Mouse (Mus musculus): ENCODE results near the gene Cfd.
A peak's percentile ranks its signal among the peaks of the same experiment; 100 is the strongest.
"Not testable (repeated sequence)": the region's sequence is repeated elsewhere in the genome, so short reads cannot be mapped to it uniquely, and the experiment has no call there.

The Cfd gene

DNA sequence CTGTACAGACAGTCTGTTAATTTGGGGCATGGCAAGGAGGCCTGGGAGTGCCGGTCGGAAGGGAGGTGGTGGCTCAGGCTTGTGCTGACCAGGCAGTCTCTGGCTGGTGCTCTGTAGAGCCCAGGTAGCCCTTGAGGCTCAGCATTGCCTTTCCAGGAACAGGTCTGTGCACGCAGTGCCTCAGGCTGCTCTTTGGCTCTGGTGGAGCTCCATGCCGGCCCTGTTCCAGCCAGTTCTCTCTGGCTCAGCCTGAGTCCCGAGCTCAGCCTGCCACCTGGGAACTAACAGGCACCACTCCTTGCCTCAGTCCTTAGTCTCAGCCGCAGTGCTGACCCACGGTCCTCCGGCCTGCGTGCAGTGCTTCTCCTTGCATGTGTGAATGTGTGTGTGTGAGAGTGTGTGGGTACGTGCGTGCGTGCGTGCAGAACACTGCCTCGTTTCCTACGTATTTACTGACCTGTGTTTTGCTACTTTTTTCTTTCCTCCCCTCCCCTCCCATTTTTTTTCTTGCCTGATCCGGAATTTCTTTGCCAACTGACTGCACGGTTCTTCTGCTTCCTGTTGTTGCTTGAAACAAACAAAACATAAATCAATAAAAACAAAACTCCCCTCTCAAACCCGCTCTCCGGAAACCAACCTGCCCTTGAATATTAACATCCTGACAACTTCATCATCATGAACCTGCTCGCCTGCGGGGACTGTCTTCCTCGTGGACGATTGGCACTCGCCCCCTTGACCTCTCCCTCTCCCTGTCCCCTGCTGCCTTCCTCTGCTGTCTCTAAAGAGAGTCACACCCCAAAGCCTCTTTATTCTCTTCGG is 29.2 kb upstream of the Cfd start:
- no peak for DNase-seq (ENCODE audit: low spot score in 2 of 2)

- DNase-seq (ENCODE audit: low spot score in 2 of 2): no peak
These were observed 28.4 kb upstream of the Cfd start for GRCm38 (mm10) chr10:79862049-79862788.

DNA sequence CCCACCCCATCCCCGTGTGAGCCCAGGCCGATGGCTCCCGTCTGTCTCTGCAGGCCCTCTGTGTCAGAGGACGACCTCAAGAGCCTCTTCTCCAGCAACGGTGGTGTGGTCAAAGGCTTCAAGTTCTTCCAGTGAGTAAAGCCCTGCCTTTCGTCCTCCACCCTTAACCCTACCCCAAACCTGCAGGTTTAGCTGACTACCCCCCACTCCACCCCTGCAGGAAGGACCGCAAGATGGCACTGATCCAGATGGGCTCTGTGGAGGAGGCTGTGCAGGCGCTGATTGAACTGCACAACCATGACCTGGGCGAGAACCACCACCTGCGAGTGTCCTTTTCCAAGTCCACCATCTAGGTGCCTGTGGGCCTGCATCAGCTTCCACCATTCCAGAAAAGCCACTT is 27.7 kb upstream of the Cfd start:
- no peak for DNase-seq (ENCODE audit: low spot score in 2 of 2)

DNA sequence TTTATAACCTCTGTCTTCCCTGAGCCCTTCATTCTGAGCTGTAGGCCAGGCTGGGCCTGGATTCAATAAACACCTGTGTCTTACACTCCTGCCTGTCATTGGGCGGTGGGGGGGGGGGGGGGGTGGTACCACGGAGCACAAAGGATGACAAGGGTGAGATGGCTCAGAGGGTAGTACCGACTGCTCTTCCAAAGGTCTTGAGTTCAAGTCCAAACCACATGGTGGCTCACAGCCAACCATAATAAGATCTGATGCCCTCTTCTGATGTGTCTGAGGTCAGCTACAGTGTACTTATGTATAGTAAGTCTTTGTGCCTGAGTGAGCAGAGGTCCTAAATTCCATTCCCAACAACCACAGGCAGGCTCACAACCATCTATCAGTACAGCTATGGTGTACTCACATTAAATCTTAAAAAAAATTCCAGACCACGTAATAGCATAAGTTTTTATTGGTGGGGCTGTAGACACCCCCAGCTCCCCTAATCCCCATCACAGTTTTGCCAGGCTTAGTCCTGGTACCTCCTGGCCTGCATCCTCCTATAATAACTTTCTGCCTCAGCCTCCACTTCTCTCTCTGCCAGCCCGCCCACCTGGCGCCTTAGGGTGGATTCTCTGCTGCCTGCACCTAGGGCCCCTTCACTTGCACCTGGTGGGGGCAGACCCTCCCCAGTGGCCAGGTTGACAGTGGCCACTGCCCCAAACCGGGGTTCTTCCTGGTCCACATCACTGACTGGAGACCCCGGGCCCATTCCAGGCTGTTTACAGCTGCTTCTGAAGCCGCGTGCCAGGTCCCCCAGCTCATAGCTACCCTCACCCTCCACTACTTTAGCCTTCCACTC is 26.1 kb upstream of the Cfd start:
- DNase-seq (ENCODE audit: low spot score in 2 of 2): no peak

GRCm38 (mm10) chr10:79865189-79865601 is 25.5 kb upstream of the Cfd start:
- DNase-seq (ENCODE audit: low spot score in 2 of 2): no peak

GRCm38 (mm10) chr10:79865801-79866295 is 24.8 kb upstream of the Cfd start:
- no peak for DNase-seq (ENCODE audit: low spot score in 2 of 2)

DNA sequence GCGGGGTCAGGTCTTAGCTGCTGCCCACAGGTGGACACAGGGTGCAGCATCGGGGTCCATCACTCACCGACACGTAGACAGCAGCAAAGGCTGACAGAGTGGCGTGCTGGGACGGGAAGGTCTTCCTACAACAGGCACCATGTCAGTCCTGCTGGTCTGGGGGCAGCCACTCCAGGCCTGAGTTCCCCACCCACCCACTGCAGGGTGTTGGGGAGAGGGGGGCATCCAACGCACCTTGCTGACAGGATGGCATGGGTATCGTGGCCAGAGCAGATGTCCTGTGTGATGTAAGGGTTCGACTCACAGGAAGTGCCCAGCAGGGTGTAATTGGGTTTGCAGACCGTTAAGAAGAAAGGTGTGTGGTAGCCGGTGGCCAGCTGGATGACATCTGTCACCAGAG is 24.1 kb upstream of the Cfd start:
- DNase-seq (ENCODE audit: low spot score in 2 of 2): no peak

DNA sequence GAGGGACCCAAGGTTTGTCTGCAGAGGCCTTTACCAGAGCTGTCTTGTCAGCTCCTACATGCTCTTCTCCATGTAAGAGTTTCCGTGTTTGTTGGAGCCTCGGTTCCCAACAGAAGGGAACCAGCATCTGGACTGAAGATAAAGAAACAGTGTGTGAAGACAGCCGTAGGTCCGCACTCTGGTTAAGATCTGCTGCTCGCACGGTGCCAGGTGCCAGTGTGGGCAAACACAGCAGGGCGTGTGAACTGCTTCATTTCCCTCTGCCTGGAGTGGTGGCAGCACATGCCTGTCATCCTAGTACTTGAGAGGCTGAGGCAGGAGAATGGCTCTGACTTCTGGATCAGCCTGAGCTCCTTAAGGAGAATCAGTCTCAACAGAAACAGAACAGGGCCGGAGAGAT is 18.8 kb upstream of the Cfd start:
- peak in 1 of 2 experiments; percentile 63 for DNase-seq (ENCODE audit: low spot score in 2 of 2)

DNA sequence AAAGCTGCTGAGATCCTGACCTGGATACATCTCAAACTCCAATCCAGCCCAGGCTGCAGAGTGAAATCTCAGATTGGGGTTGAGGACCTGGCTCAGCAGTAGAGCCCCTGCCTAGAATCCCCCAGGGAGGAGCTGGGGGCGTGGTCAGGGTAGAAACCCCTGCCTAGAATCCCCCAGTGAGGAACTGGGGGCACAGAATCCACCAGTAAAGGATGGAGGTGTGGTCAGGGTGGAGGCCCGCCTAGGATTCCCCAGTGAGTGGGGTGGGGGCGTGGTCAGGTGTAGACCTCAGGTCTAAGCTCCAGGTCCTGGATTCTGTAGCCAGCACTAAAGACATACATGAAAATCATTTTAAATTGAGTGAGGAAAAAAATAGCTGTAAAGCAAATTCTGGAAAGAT is 17.8 kb upstream of the Cfd start:
- peak in 1 of 2 experiments; percentile 47 for DNase-seq (ENCODE audit: low spot score in 2 of 2)

- peak in 1 of 2 experiments; percentile 44 for DNase-seq (ENCODE audit: low spot score in 2 of 2)
These were observed 17.3 kb upstream of the Cfd start for GRCm38 (mm10) chr10:79873313-79873712.

GRCm38 (mm10) chr10:79873715-79874289 is 16.9 kb upstream of the Cfd start:
- no peak for DNase-seq (ENCODE audit: low spot score in 2 of 2)

DNA sequence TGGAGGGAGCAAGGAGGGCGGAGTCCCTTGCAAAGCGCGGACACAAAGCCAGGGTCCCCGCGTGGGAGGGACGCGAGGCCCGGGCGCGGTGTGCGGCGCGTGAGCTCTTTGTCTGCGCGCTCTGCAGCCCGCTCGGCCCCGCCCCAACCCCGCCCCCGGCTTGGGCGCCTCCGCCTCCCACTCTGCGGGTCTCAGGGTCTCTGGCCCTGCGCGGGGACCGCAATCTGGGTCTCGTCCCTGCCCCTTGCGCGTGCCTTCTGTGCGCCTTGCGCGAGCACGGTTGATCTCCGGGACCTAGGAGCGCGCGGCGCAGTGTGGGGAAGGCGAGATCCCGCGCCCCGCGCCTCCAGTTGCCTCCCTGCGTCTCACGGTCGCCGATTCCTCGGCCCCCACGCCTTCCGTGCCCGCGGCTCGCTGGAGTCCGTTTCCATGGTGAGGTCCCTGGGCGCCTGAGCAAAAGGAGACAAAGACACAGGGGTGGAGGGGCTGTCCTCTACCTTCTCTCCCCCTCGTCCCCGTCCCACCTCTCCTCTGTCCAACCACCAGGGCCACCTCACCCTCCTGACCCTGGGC is 16.3 kb upstream of the Cfd start, which contains the start of the genes Prtn3 and Plppr3:
TSS of gene Prtn3 (plus strand) at position 187 of the 573 bp plus-strand sequence.
TSS of gene Plppr3 (minus strand) at position 345 of the 573 bp plus-strand sequence.
- DNase-seq (ENCODE audit: low spot score in 2 of 2): peak; percentile 76

DNA sequence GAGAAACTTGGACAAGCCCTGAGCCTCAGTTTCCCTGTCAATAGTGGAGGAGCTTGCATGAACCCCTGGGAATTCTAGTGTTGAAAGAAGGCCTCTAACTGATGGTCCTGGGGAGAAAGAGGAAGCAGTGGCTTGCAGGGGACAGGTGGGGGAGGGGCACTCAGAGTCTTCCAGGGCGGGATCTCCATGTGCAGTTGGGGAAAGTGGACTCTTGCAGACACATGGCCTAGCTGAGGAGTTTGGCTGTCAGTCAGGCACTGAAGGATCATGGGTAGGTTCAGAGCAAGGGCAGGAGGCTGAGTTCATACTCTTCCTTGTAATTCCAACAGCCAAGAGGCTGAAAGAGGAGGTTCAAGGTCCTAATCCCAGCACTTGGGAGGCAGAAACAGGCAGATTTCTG is 13.5 kb upstream of the Cfd start:
- DNase-seq (ENCODE audit: low spot score in 2 of 2): peak in 1 of 2 experiments; percentile 36

DNA sequence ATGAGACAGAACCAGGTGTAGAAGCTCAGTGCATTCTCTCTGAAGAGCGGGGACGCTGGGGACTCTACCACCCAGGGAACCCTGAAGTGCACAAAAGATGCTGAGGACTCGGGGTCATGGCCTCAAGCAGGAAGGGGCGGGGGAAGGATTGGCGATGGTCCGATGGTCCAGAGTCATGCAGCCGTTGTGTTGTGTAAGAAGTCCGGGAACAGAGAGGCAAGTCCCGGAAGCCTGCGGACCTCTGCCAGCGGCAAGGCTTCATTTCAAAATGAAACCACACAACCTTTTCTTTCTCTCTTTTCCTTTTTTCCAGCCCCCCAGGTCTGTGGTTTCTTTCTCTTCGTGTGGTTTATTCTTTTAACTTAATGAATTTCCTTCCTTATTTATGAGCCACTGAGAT is 12.9 kb upstream of the Cfd start:
- DNase-seq (ENCODE audit: low spot score in 2 of 2): no peak

GRCm38 (mm10) chr10:79879527-79879926 is 11.1 kb upstream of the Cfd start:
- no peak for DNase-seq (ENCODE audit: low spot score in 2 of 2)

- peak in 1 of 2 experiments; percentile 42 for DNase-seq (ENCODE audit: low spot score in 2 of 2)
These were observed 9.9 kb upstream of the Cfd start for GRCm38 (mm10) chr10:79880721-79881120.

DNA sequence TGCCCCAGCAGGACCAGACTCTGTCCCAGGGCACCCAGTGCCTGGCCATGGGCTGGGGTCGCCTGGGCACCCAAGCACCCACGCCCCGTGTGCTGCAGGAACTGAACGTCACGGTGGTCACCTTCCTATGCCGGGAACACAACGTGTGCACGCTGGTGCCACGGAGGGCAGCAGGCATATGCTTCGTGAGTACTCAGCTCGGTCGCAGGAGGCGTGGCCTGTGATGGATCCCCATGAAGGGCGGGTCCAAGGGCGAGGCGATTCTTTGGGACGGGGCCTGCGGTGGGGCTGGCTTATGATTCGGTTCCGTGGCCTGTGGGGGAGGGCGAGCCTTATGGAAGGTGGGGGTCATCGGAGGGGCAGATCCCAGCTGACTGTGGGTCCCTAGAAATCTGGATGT is 8.7 kb upstream of the Cfd start:
- DNase-seq (ENCODE audit: low spot score in 2 of 2): no peak

- peak in 1 of 2 experiments; percentile 82 for DNase-seq (ENCODE audit: low spot score in 2 of 2)
These were observed 7.2 kb upstream of the Cfd start for GRCm38 (mm10) chr10:79883297-79884084.

DNA sequence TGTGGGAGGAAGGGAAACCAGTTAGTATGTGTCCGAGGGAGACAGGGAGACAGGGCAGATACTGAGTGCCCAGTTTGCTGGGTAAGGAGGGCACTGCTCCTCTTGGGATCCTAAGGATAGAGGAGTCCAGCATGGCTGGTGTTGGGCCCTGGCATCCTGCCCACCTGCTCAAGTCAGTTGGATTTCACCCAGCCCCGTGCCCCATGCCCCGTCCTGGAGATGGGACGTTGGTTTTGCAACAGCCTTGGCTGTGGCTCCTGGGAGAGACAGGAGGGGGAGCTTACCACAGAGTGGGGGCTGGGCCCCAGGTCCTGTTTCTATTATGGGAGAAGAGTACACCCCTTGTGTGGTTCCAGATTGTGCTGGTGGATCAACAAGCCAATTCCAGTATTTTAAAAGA is 6.2 kb upstream of the Cfd start:
- no peak for DNase-seq (ENCODE audit: low spot score in 2 of 2)

DNA sequence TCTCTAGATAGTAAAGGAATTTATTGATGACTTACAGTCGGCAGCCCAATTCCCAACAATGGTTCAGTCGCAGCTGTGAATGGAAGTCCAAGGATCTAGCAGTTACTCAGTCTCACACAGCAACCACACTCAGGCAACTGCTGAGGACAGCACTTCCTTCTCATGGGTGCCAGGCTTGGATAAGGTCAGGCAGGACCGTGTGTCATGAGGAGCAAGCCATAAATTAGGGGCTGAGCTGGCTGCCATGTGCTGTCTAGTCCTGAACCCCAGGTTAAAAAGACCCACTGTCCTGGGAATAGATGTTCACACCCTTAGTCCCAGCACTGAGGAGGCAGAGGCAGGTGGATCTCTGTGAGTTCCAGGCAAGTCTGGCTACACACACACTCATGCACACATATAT is 5.7 kb upstream of the Cfd start:
- DNase-seq (ENCODE audit: low spot score in 2 of 2): not testable (repeated sequence)

All from right cerebral cortex, postnatal 10 days (tissue).